Mouse (Mus musculus) bone marrow macrophage, adult 2 months (primary cell): ENCODE results near the gene Cldn5.

Experiments
- CTCF ChIP-seq: IDR thresholded peaks from 2 replicates; pipeline ENCODE4 v1.5.1; 2012; ENCODE audit warnings: low read depth, mild to moderate bottlenecking, low read length, moderate library complexity
- POLR2A ChIP-seq: IDR thresholded peaks from 2 replicates; pipeline ENCODE4 v1.6.1; 2012; ENCODE audit warnings: mild to moderate bottlenecking, low read depth, low read length, borderline replicate concordance

GRCm38 (mm10) chr16:18798151-18798550 lies 21.5 kb downstream of the Cldn5 start:
- no peak for TF ChIP-seq CTCF
- TF ChIP-seq POLR2A = no peak
